Mouse (Mus musculus) bone marrow, adult 2 months (tissue): Measurements from ENCODE around the gene C2.

Experiments used
- CTCF ChIP-seq: fragments of 200-500 bp; IDR thresholded peaks from 2 replicates; pipeline ENCODE4 v1.5.1; 2011; ENCODE audit warnings: low read length, control low read depth; ENCODE audit not compliant: control insufficient read depth, insufficient read depth
- POLR2A ChIP-seq: fragments of 200-500 bp; IDR thresholded peaks from 2 replicates; pipeline ENCODE4 v1.6.1; 2011; ENCODE audit warnings: low read depth, mild to moderate bottlenecking, control low read depth, low read length, borderline replicate concordance; ENCODE audit not compliant: control insufficient read depth

DNA sequence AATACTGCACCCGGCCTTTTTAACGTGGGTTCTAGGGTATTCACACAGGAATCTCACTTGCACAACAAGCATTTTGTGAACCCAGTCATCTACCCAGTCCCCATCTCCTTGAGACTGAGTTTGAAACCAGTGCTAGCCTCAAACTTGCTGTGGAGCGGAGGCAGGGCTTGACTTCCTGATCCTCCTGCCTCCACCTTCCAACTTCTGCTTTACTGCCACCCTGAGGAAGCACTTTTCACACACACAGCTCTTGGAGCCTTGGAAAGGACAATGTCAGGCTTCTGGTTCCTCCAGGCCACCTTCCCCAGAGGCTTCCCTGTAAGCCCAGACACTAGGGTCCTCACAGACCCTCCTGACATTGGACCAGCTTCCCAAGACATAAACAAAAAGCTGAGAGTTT, 14.7 kb downstream of the C2 start:
- TF ChIP-seq POLR2A (no peak), CTCF (no peak)
